Mouse (Mus musculus) stomach, postnatal 0 days (tissue): ENCODE data around the gene Ncoa3. TPM values are rescaled to one million over a fixed set of nuclear protein-coding genes. Genes with fewer than 3 reads are reported as not detected.

Experiments
- ATAC-seq: fragments of 200-750 bp; cut with Nextera tagmentation; 2 replicates; pipeline ENCODE4 v1.8.0; 2017; ENCODE audit not compliant: low FRiP score, low TSS enrichment
- DNase-seq: peaks from one replicate; pipeline ENCODE4 v3.0.0-alpha.2; 2016; ENCODE audit warnings: low spot score
- H3K27ac ChIP-seq: fragments of 300-500 bp; sonication (generic); replicated peaks from 2 replicates; pipeline ENCODE4 v1.5.1; 2014; ENCODE audit warnings: mild to moderate bottlenecking, control low read depth
- H3K27me3 ChIP-seq: fragments of 300-500 bp; sonication (generic); 2 replicates; pipeline ENCODE4 v1.6.1; 2014; ENCODE audit warnings: low read length; ENCODE audit not compliant: control insufficient read depth, insufficient read depth
- H3K36me3 ChIP-seq: fragments of 300-500 bp; sonication (generic); 2 replicates; pipeline ENCODE4 v1.6.1; 2014; ENCODE audit warnings: low read length, mixed read lengths; ENCODE audit not compliant: control insufficient read depth, insufficient read depth
- H3K4me1 ChIP-seq: fragments of 300-500 bp; sonication (generic); replicated peaks from 2 replicates; pipeline ENCODE4 v1.6.1; 2014; ENCODE audit warnings: antibody characterized with exemption; ENCODE audit not compliant: control insufficient read depth, insufficient read depth
- H3K4me2 ChIP-seq: fragments of 300-500 bp; sonication (generic); replicated peaks from 2 replicates; pipeline ENCODE4 v1.6.1; 2014; ENCODE audit warnings: low read depth, mild to moderate bottlenecking, control low read depth, moderate library complexity
- H3K4me3 ChIP-seq: fragments of 300-500 bp; sonication (generic); 2 replicates; pipeline ENCODE4 v1.5.1; 2014; ENCODE audit warnings: low read depth, low read length, control low read depth
- H3K9ac ChIP-seq: fragments of 300-500 bp; sonication (generic); 2 replicates; pipeline ENCODE4 v1.6.1; 2014; ENCODE audit warnings: mild to moderate bottlenecking, low read length, control low read depth, mixed read lengths
- H3K9me3 ChIP-seq: fragments of 300-500 bp; sonication (generic); 2 replicates; pipeline ENCODE4 v1.6.1; 2016; ENCODE audit warnings: low read length; ENCODE audit not compliant: control insufficient read depth
- CTCF ChIP-seq: IDR thresholded peaks from 2 replicates; pipeline ENCODE4 v1.5.1; 2016; ENCODE audit warnings: antibody characterized with exemption, low read depth, mild to moderate bottlenecking, moderate library complexity
- EP300 ChIP-seq: optimal IDR thresholded peaks from 2 replicates; pipeline ENCODE3; 2016; ENCODE audit warnings: antibody characterized with exemption
- WGBS: fragments of 180-500 bp; shearing (Covaris S2); extraction: QIAGEN DNeasy Blood & Tissue Kit; methylation state at CpG from one replicate; pipeline ENCODE4 v1.1.7; 2014; 5-methylcytosine and 5-hydroxymethylcytosine counted together
- polyA plus RNA-seq: library from polyadenylated mRNA; unstranded; fragments of >200 nt; fragmentation: Nextera tagmentation; extraction: Ambion mirVana; gene quantifications from 2 replicates; pipeline ENCODE4 v1.2.1, GENCODE M21; 2015

Ncoa3 gene
- polyA plus RNA-seq, 1 experiment from 2014 or later = 7.5 TPM

GRCm38 (mm10) chr2:165984891-165985290 is 7.5 kb upstream of the Ncoa3 start:
- H3K9ac ChIP-seq = no peak overlapping the region
- H3K27ac ChIP-seq = no peak overlapping the region
- no peaks in the 10 kb centered on the region for H3K36me3 ChIP-seq
- no peak overlapping the region for H3K4me3 ChIP-seq
- H3K4me1 ChIP-seq = peaks cover 3% of the 10 kb centered on the region
- TF ChIP-seq EP300 (no peak), CTCF (no peak)
- DNase-seq (no peak), ATAC-seq (no peak)
- H3K4me2 ChIP-seq = no peak overlapping the region
- H3K27me3 ChIP-seq = no peaks in the 10 kb centered on the region
- 88% methylated on average over 6 of the region's 6 CpGs for WGBS
- no peaks in the 10 kb centered on the region for H3K9me3 ChIP-seq

- H3K4me1 ChIP-seq = peaks cover 3% of the 10 kb centered on the region
- TF ChIP-seq CTCF = no peak
- no peak for TF ChIP-seq EP300
- no peaks in the 10 kb centered on the region for H3K27me3 ChIP-seq
- no peaks in the 10 kb centered on the region for H3K9me3 ChIP-seq
- no peaks in the 10 kb centered on the region for H3K36me3 ChIP-seq
- no peak overlapping the region for H3K4me3 ChIP-seq
- H3K4me2 ChIP-seq = no peak overlapping the region
- ATAC-seq = no peak
- H3K27ac ChIP-seq = no peak overlapping the region
- DNase-seq = no peak
- H3K9ac ChIP-seq = no peak overlapping the region
- WGBS = 87% methylated on average over 11 of the region's 11 CpGs
Observed at GRCm38 (mm10) chr2:165985581-165985980, 6.9 kb upstream of the Ncoa3 start.

GRCm38 (mm10) chr2:165986921-165987453 is 5.4 kb upstream of the Ncoa3 start:
- ATAC-seq (peak; percentile 54), DNase-seq (peak; percentile 76)
- H3K9ac ChIP-seq = peak overlapping the region; percentile 62
- H3K27me3 ChIP-seq = no peaks in the 10 kb centered on the region
- TF ChIP-seq EP300 (no peak), CTCF (peak; percentile 34)
- peak overlapping the region; percentile 92 for H3K27ac ChIP-seq
- H3K4me2 ChIP-seq = peak overlapping the region; percentile 61
- H3K4me1 ChIP-seq = peaks cover 3% of the 10 kb centered on the region
- under 1% methylated on average over 23 of the region's 23 CpGs for WGBS
- no peaks in the 10 kb centered on the region for H3K36me3 ChIP-seq
- no peaks in the 10 kb centered on the region for H3K9me3 ChIP-seq
- peak overlapping the region; percentile 38 for H3K4me3 ChIP-seq

- Histone ChIP-seq H3K27ac (peak overlapping the region; percentile 91), H3K27me3 (no peaks in the 10 kb centered on the region), H3K36me3 (no peaks in the 10 kb centered on the region), H3K4me3 (peak overlapping the region; percentile 99), H3K9me3 (no peaks in the 10 kb centered on the region), H3K4me2 (peak overlapping the region; percentile 83), H3K4me1 (no peaks in the 10 kb centered on the region), H3K9ac (peak overlapping the region; percentile 96)
- TF ChIP-seq CTCF (no peak), EP300 (no peak)
- DNase-seq = peak; percentile 38
- no peak; the same call in none of the 2 replicates for ATAC-seq
- WGBS = 2% methylated on average over 34 of the region's 35 CpGs
Observed at GRCm38 (mm10) chr2:165993173-165993900, 901 bp downstream of the Ncoa3 start.

- DNase-seq (no peak), ATAC-seq (no peak)
- H3K4me1 ChIP-seq = no peaks in the 10 kb centered on the region
- H3K36me3 ChIP-seq = no peaks in the 10 kb centered on the region
- H3K4me2 ChIP-seq = no peak overlapping the region
- TF ChIP-seq CTCF = peak; percentile 34
- no peak for TF ChIP-seq EP300
- H3K27me3 ChIP-seq = no peaks in the 10 kb centered on the region
- no peak overlapping the region for H3K27ac ChIP-seq
- H3K4me3 ChIP-seq = no peak overlapping the region
- no peak overlapping the region for H3K9ac ChIP-seq
- H3K9me3 ChIP-seq = no peaks in the 10 kb centered on the region
- 84% methylated on average over 4 of the region's 4 CpGs for WGBS
Observed at GRCm38 (mm10) chr2:165994341-165994740, 1.9 kb downstream of the Ncoa3 start.

DNA sequence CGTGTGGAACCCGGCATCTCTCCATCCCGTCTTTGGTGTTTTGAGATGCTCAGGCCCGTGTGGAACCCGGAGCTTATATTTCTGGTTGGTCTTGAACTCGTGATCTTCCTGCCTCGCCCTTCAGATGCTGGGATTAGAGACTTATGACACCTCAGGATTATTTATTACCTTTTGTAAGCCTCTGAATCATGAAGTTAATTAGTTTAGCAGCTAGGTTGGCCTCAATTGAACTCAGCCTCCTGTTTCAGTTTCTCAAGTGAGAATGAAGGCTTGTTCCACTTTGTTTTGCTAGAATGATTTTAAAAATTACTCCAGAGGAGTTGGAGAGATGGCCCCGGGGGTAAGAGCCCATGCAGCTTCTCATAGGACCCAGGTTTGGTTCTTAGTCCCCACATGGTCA is 3.3 kb downstream of the Ncoa3 start:
- DNase-seq (no peak), ATAC-seq (no peak)
- WGBS = 79% methylated on average over 8 of the region's 8 CpGs
- no peak overlapping the region for H3K9ac ChIP-seq
- no peaks in the 10 kb centered on the region for H3K36me3 ChIP-seq
- no peak overlapping the region for H3K4me2 ChIP-seq
- TF ChIP-seq CTCF (no peak), EP300 (no peak)
- H3K27me3 ChIP-seq = no peaks in the 10 kb centered on the region
- no peaks in the 10 kb centered on the region for H3K9me3 ChIP-seq
- peak overlapping the region; percentile 13; the same call in 1 of the 2 replicates for H3K27ac ChIP-seq
- no peaks in the 10 kb centered on the region for H3K4me1 ChIP-seq
- no peak overlapping the region for H3K4me3 ChIP-seq
